Mouse (Mus musculus): ENCODE results near the gene Arpp21. TPM values are rescaled to one million over a fixed set of nuclear protein-coding genes. Genes with fewer than 3 reads are reported as not detected.
"Not testable (repeated sequence)": the region's sequence is repeated elsewhere in the genome, so short reads cannot be mapped to it uniquely, and the experiment has no call there.

The Arpp21 gene
- polyA plus RNA-seq, 1 experiment from 2014 or later: 32.6 TPM

DNA sequence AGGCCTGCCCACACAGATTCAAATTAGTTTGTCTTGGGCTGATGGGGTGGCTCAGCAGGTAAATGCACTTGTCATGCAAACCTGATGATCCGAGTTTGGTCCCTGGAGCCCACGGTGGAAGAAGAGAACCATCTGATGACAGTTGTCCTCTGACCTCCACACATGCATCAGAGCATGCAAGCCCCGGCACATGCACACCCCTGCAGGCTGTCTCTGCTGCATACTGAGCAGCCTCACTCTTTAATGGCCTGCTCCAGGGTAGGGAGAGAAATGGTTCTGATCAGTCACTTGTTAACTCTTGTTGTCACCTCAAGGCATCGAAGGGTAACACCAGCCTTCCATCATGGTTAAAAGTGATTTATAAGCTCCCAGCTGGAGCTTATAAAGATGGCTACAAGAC, 157.3 kb downstream of the Arpp21 start:
- no peak overlapping the region for H3K9ac ChIP-seq
- no peaks in the 10 kb centered on the region for H3K36me3 ChIP-seq (ENCODE audit: poor library complexity, severe bottlenecking)
- H3K27me3 ChIP-seq: no peaks in the 10 kb centered on the region
- no peak overlapping the region for H3K4me2 ChIP-seq
- 78% methylated on average over 4 of the region's 4 CpGs for WGBS
- no peak overlapping the region for H3K27ac ChIP-seq
- H3K9me3 ChIP-seq (replicated peaks): no peaks in the 10 kb centered on the region
- ATAC-seq: no peak
- H3K4me3 ChIP-seq: no peak overlapping the region
- H3K4me1 ChIP-seq: peaks cover 15% of the 10 kb centered on the region

DNA sequence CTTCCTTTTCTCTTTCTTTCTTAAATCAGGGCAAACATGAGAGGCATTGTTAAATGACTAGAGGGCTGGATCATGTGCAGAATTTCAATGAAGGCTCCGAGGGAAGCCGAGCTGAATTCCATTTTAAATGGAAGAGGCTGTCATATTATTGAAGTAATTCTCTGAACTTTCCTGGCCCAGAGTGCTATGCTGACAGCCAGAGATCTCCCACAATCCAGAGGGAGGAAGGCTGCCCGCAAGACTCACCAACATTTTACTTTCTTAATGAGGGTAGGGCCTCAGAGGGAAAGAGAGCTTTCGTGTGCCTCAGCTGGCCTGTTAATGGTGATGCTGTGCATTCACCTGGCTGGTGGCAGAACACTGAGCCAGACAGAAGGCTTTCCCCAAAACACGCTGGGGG, 160.5 kb downstream of the Arpp21 start:
- H3K36me3 ChIP-seq (ENCODE audit: poor library complexity, severe bottlenecking): no peaks in the 10 kb centered on the region
- no peaks in the 10 kb centered on the region for H3K27me3 ChIP-seq
- H3K4me1 ChIP-seq: peaks cover 23% of the 10 kb centered on the region
- no peak overlapping the region for H3K4me3 ChIP-seq
- H3K27ac ChIP-seq: peak overlapping the region; percentile 68
- 0 out of 2 replicates have a peak overlapping the region, but pooled peaks have one; percentile 8 for H3K9ac ChIP-seq
- no peaks in the 10 kb centered on the region for H3K9me3 ChIP-seq (replicated peaks)
- WGBS: 21% methylated on average over 5 of the region's 5 CpGs
- peak overlapping the region; percentile 13; the same call in 1 of the 2 replicates for H3K4me2 ChIP-seq
- ATAC-seq: peak; percentile 73

DNA sequence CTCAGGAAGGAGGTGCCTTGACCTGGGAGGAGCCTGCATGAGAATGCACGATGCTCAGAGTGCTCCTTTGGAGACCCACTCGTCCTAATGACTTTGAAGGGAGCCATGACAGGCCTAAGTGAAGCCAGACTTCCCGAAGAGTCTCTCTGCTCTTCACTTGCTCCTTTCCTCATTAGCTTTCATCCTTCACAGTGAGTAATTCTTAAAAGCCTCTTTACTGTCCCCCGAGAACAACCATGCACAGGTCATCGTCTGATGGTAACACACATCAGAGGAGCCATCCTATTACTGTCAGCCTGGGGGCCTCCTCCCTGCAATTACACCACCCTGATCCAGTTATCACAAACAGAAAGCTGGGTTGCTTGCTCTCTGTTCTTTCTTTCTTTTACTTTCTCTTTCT, 160.9 kb downstream of the Arpp21 start:
- WGBS: 14% methylated on average over 5 of the region's 5 CpGs
- Histone ChIP-seq H3K4me2 (peak overlapping the region; percentile 13; the same call in 1 of the 2 replicates), H3K4me3 (no peak overlapping the region), H3K9me3 (replicated peaks) (no peaks in the 10 kb centered on the region), H3K4me1 (peaks cover 23% of the 10 kb centered on the region), H3K27ac (peak overlapping the region; percentile 68), H3K9ac (no peak overlapping the region), H3K36me3 (ENCODE audit: poor library complexity, severe bottlenecking) (no peaks in the 10 kb centered on the region), H3K27me3 (no peaks in the 10 kb centered on the region)
- ATAC-seq: peak; percentile 76; the same call in 1 of the 2 replicates

DNA sequence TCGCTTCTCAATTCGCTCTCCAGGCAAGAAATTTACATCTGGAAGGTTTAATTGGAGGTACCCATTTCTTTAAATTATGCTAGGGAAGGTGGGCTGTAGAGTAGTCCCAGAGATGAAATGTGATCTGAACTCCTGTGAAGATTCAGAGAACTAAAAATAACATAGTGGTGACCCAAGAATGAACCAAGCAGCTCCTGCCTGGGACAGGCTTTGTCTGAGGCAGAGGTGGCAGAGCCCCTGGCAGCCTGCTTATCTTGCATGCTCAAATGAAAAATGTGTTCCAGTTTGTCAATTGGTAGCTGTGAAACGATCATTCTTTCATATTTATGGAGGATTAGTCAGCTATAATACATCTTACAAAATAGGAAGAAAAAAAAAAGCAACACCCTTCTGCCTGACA, 164.4 kb downstream of the Arpp21 start:
- Histone ChIP-seq H3K9me3 (replicated peaks) (no peaks in the 10 kb centered on the region), H3K36me3 (ENCODE audit: poor library complexity, severe bottlenecking) (no peaks in the 10 kb centered on the region), H3K27ac (no peak overlapping the region; the same call in 1 of the 2 replicates), H3K4me3 (no peak overlapping the region), H3K4me2 (no peak overlapping the region), H3K9ac (no peak overlapping the region), H3K4me1 (peaks cover 23% of the 10 kb centered on the region), H3K27me3 (no peaks in the 10 kb centered on the region)
- ATAC-seq: no peak
- WGBS: 46% methylated on average over 3 of the region's 3 CpGs

DNA sequence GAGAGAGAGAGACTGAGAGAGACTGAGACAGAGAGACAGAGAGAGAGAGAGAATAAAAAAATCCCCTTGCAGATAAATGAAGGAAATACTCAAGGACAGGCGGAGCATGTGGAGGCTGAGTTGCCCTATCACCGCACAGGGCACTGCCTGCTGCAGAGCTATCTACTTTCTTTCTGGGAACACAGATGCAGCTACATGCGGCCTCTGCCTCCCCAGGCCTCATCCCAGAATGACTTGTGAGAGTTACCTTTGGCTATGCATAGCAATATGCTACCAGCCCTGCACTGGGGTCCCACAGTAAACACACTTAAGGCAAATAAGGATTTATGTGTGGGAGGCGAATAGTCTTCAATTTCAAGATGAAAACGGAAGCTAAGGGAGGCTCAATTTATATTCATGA, 164.8 kb downstream of the Arpp21 start:
- no peak overlapping the region for H3K4me2 ChIP-seq
- H3K4me1 ChIP-seq: peaks cover 23% of the 10 kb centered on the region
- H3K4me3 ChIP-seq: no peak overlapping the region
- no peaks in the 10 kb centered on the region; the same call in 1 of the 2 replicates for H3K36me3 ChIP-seq (ENCODE audit: poor library complexity, severe bottlenecking)
- no peak overlapping the region for H3K9ac ChIP-seq
- no peak overlapping the region for H3K27ac ChIP-seq
- no peak for ATAC-seq
- 56% methylated on average over 5 of the region's 5 CpGs for whole genome bisulfite sequencing
- H3K9me3 ChIP-seq (replicated peaks): no peaks in the 10 kb centered on the region
- H3K27me3 ChIP-seq: no peaks in the 10 kb centered on the region

DNA sequence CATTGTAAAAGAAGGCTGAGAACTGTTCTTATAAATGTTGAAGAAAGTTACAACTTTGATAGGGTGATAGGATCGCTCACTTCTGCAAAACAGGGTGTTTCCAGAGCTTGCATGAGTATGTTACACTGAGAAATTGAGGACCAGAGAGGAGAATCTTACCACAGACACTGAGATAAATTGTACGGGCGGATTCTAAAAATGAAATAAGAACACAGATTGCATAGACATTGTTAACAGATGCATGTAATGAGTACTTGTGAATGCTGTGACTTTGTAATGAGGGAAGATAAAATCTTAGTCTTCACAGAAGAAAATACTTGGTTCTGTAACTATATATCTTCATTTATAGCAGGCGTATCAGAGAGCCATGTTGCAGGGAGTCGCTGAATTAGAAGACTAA, 167.5 kb downstream of the Arpp21 start:
- Histone ChIP-seq H3K9ac (no peak overlapping the region), H3K36me3 (ENCODE audit: poor library complexity, severe bottlenecking) (peaks cover 3% of the 10 kb centered on the region; the same call in 1 of the 2 replicates), H3K27ac (no peak overlapping the region), H3K4me2 (no peak overlapping the region), H3K27me3 (no peaks in the 10 kb centered on the region), H3K9me3 (replicated peaks) (no peaks in the 10 kb centered on the region), H3K4me1 (peaks cover 8% of the 10 kb centered on the region), H3K4me3 (no peak overlapping the region)
- no peak for ATAC-seq
- WGBS: 92% methylated on average over 5 of the region's 5 CpGs

DNA sequence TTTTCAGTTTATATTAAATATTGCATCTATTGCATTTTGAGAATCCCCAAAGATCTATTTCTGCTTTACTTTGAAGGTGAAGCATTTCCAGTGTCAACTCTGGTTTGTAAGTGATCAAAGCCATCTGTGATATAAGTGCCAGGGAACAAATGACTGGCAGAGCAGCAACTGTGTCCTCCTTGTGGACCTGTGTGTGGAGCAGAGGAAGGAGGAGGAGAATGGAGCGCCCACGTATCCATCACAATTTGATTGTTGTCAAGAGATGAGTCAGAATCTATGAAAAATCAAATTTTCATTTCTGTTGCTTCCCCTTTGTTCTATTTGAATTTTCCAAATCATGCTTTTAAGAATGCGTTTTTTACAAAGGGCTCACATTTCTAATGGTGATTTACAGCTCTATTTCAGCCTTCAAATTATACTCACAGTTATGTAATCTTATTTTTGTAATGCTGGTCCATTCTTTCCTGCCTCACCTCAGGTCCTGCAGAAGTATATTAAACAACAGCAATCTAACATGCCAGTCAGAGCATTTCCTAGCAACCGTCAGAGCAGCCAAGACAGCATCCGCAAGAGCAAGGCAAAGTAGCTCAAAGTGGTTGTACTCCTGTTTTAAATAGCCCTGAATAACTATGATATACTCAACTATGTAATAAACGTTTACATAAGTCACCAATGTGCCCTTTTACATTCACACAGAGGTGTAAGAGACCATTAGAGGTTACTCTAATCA, 174.9 kb downstream of the Arpp21 start:
- Histone ChIP-seq H3K9ac (no peak overlapping the region), H3K27me3 (no peaks in the 10 kb centered on the region), H3K9me3 (replicated peaks) (no peaks in the 10 kb centered on the region), H3K27ac (no peak overlapping the region), H3K4me2 (no peak overlapping the region), H3K36me3 (ENCODE audit: poor library complexity, severe bottlenecking) (peaks cover 3% of the 10 kb centered on the region; the same call in 1 of the 2 replicates), H3K4me1 (no peaks in the 10 kb centered on the region), H3K4me3 (no peak overlapping the region)
- ATAC-seq: no peak
- 63% methylated on average over 6 of the region's 6 CpGs for WGBS

DNA sequence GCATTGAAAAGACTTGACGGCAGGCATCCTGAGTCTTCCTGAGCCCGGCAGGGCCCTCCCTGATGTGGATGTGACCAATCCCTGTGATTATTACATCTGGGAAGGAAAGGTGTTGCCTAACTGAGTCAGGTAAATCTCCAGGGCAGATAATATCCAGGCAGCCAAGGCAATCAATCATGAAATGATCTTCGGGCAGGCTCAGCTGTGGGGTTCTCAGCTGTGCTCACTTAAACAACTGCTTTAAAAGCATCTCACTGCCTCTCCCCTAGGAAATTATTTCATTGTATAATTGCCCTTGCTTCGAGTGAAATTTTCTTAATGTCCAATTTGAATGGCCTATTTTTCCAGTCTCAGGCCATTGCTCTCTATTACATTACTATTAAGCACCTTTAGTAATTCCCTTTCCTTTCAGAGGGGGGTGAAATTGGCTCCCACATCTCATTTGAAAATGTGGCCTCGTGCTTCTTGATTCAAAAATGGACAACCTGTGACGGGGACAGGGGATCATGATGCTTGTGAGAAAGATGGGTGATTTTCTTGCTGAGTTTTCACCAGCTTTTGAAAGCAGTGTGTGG, 180.8 kb downstream of the Arpp21 start:
- Histone ChIP-seq H3K4me1 (no peaks in the 10 kb centered on the region), H3K27ac (no peak overlapping the region), H3K36me3 (ENCODE audit: poor library complexity, severe bottlenecking) (no peaks in the 10 kb centered on the region), H3K9me3 (replicated peaks) (no peaks in the 10 kb centered on the region), H3K4me2 (no peak overlapping the region), H3K27me3 (no peaks in the 10 kb centered on the region), H3K4me3 (no peak overlapping the region), H3K9ac (no peak overlapping the region)
- WGBS: 72% methylated on average over 6 of the region's 6 CpGs
- ATAC-seq: no peak

DNA sequence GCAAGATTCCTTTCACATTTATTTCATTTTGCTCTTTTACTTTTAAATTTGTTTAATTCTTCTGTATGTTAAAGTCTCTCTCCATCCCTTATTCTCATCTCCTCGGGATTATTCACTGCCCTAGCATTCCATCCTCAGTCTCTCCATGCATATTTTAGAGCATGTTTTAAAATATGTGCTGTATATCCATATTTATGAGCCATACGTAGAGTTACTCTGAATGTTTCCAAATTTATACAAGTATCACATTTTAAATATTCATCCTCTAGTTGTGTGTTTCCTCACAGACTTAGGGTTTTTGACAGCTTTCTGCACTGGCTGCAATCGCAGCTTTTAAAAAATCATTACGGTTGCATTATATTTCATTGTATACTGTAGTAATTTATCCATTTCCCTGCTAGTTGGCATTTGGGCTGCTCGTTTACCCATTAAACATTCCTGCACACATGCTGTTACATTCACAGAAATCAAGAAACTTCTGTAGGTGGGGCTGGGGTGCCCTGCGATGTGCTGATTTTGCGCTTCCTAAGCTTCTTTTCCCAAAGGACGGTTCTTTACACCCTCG, 187.8 kb downstream of the Arpp21 start:
- ATAC-seq: no peak
- Histone ChIP-seq H3K9me3 (replicated peaks) (no peaks in the 10 kb centered on the region), H3K4me1 (no peaks in the 10 kb centered on the region), H3K4me2 (no peak overlapping the region), H3K27me3 (no peaks in the 10 kb centered on the region), H3K27ac (no peak overlapping the region), H3K9ac (no peak overlapping the region), H3K36me3 (ENCODE audit: poor library complexity, severe bottlenecking) (no peaks in the 10 kb centered on the region), H3K4me3 (no peak overlapping the region)
- 80% methylated on average over 9 of the region's 9 CpGs for WGBS

DNA sequence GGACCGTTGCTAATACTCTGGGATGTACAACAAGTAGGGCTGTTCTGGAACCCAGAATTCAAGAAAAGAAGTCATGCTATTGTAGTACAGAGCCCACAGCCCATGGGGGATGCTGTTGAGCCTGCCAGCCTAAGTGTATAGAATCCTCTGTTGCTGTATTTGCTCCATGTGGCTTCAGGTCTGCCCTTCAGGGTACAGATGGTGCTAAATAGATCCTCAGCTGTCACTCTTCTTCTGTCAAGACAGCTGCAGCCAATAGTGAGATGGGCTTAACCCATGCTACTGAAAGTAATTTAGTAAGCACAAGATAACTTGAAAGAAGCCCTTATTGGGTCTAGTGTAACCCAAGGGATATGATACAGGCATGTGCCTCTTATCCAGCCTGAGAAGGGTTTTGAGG, 195.2 kb downstream of the Arpp21 start:
- no peak for ATAC-seq
- WGBS: 92% methylated on average over 1 of the region's 1 CpGs
- H3K4me3 ChIP-seq: no peak overlapping the region

DNA sequence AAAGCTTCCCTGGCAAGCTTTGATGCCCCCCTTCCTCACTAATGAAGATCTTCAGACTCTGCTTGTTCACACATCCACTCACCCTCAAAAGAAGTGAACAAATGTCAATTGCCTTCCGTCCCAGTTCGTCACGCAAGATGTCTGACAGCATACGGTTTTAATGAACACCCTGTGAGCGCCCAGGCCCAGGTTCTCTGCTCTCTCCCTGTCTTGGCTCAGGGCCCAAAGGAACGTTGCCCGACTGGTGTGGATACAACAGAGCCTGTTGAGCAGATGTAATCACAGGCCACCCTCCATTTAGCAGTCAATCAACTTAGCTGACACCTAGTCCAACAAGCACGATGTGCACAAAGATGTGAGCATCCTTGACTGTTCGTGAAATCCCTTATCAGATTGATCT, 198.0 kb downstream of the Arpp21 start:
- 28% methylated on average over 9 of the region's 9 CpGs for WGBS
- no peak overlapping the region for H3K9ac ChIP-seq
- H3K27me3 ChIP-seq: no peaks in the 10 kb centered on the region
- ATAC-seq: peak; percentile 97
- H3K4me1 ChIP-seq: peaks cover 14% of the 10 kb centered on the region; the same call in 1 of the 2 replicates
- no peak overlapping the region for H3K4me3 ChIP-seq
- peak overlapping the region; percentile 41; the same call in 1 of the 2 replicates for H3K27ac ChIP-seq
- no peaks in the 10 kb centered on the region for H3K36me3 ChIP-seq (ENCODE audit: poor library complexity, severe bottlenecking)
- no peaks in the 10 kb centered on the region for H3K9me3 ChIP-seq (replicated peaks)
- no peak overlapping the region; the same call in 1 of the 2 replicates for H3K4me2 ChIP-seq

More for the DNA sequence above, 195.2 kb downstream of the Arpp21 start:
- Histone ChIP-seq H3K9me3 (replicated peaks) (no peaks in the 10 kb centered on the region), H3K27me3 (no peaks in the 10 kb centered on the region), H3K9ac (no peak overlapping the region), H3K36me3 (ENCODE audit: poor library complexity, severe bottlenecking) (no peaks in the 10 kb centered on the region), H3K4me2 (no peak overlapping the region), H3K4me1 (peaks cover 14% of the 10 kb centered on the region; the same call in 1 of the 2 replicates), H3K27ac (no peak overlapping the region)

DNA sequence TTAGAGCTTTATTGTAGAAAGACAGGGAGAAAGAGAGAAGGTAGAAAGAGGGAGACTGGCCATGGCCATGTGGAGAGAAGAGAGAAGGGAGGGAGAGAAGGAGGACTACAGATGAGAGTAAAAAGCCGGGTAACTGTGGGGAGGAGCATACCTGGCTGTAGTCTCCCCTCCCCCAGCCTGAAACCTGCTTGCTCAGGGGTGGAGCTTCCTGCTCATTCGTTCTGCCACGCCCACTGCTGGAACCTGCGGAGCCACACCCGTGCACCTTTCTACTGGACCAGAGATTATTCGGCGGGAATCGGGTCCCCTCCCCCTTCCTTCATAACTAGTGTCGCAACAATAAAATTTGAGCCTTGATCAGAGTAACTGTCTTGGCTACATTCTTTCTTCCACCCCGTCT, 201.9 kb downstream of the Arpp21 start:
- not testable (repeated sequence) for H3K4me3 ChIP-seq; H3K9me3 ChIP-seq (replicated peaks); H3K27ac ChIP-seq; H3K4me2 ChIP-seq; H3K9ac ChIP-seq; ATAC-seq; H3K36me3 ChIP-seq (ENCODE audit: poor library complexity, severe bottlenecking); H3K27me3 ChIP-seq
- peaks cover 14% of the 10 kb centered on the region; the same call in 1 of the 2 replicates for H3K4me1 ChIP-seq
- WGBS: 46% methylated on average over 2 of the region's 10 CpGs
